Mouse (Mus musculus) cerebellum, adult 2 months (tissue): ENCODE results near the gene Gclc. TPM values are rescaled to one million over a fixed set of nuclear protein-coding genes. Genes with fewer than 3 reads are reported as not detected.

Source experiments
- DNase-seq, 2 experiments: peaks; one replicate each; pipeline ENCODE4 v3.0.0; 2021
- H3K27ac ChIP-seq: fragments of 200-500 bp; 2 replicates; pipeline ENCODE4 v1.5.1; 2012; ENCODE audit warnings: low read length, control low read depth, inconsistent platforms; ENCODE audit not compliant: insufficient read depth
- H3K27me3 ChIP-seq: fragments of 200-500 bp; 2 replicates; pipeline ENCODE4 v1.6.1; 2012; ENCODE audit warnings: inconsistent platforms, mild to moderate bottlenecking, low read length, moderate library complexity; ENCODE audit not compliant: control insufficient read depth, insufficient read depth
- H3K4me1 ChIP-seq: fragments of 200-500 bp; 2 replicates; pipeline ENCODE4 v1.6.1; 2011; ENCODE audit warnings: low read length; ENCODE audit not compliant: control insufficient read depth, insufficient read depth
- H3K4me3 ChIP-seq: fragments of 200-500 bp; replicated peaks from 2 replicates; pipeline ENCODE3; 2011; ENCODE audit warnings: mild to moderate bottlenecking, low read depth, low read length, control low read depth; ENCODE audit not compliant: insufficient read depth
- CTCF ChIP-seq: fragments of 200-500 bp; IDR thresholded peaks from 2 replicates; pipeline ENCODE4 v1.5.1; 2011; ENCODE audit warnings: low read depth, mild to moderate bottlenecking, control low read depth, low read length, moderate library complexity, borderline replicate concordance; ENCODE audit not compliant: insufficient read depth
- POLR2A ChIP-seq: fragments of 200-500 bp; IDR thresholded peaks from 2 replicates; pipeline ENCODE4 v1.6.1; 2011; ENCODE audit warnings: low read length, control low read depth, borderline replicate concordance; ENCODE audit not compliant: insufficient read depth
- WGBS: fragments of 180-500 bp; shearing (Covaris S2); methylation state at CpG from one replicate; pipeline ENCODE4 v1.1.7; 2018; 5-methylcytosine and 5-hydroxymethylcytosine counted together
- polyA plus RNA-seq: library from polyadenylated mRNA; depleted of rRNA; stranded (reverse); fragments of >200 nt; gene quantifications from 2 replicates; pipeline ENCODE4 v1.2.3, GENCODE M21; 2012

Gclc gene
- polyA plus RNA-seq, 1 experiment, result 40.7 TPM

GRCm38 (mm10) chr9:77715262-77715661, 39.1 kb upstream of the Gclc start:
- H3K27me3 ChIP-seq, result no peaks in the 10 kb centered on the region
- no peak for DNase-seq
- no peak for TF ChIP-seq CTCF
- no peak for TF ChIP-seq POLR2A
- no peak overlapping the region for H3K4me3 ChIP-seq
- H3K4me1 ChIP-seq, result no peaks in the 10 kb centered on the region
- H3K27ac ChIP-seq, result no peak overlapping the region
- 97% methylated on average over 2 of the region's 2 CpGs for whole genome bisulfite sequencing

GRCm38 (mm10) chr9:77716009-77716408, 38.3 kb upstream of the Gclc start:
- DNase-seq, result no peak
- no peaks in the 10 kb centered on the region for H3K27me3 ChIP-seq
- H3K27ac ChIP-seq, result no peak overlapping the region
- no peaks in the 10 kb centered on the region for H3K4me1 ChIP-seq
- 97% methylated on average over 1 of the region's 1 CpGs for WGBS
- H3K4me3 ChIP-seq, result no peak overlapping the region
- no peak for TF ChIP-seq POLR2A
- no peak for TF ChIP-seq CTCF

DNA sequence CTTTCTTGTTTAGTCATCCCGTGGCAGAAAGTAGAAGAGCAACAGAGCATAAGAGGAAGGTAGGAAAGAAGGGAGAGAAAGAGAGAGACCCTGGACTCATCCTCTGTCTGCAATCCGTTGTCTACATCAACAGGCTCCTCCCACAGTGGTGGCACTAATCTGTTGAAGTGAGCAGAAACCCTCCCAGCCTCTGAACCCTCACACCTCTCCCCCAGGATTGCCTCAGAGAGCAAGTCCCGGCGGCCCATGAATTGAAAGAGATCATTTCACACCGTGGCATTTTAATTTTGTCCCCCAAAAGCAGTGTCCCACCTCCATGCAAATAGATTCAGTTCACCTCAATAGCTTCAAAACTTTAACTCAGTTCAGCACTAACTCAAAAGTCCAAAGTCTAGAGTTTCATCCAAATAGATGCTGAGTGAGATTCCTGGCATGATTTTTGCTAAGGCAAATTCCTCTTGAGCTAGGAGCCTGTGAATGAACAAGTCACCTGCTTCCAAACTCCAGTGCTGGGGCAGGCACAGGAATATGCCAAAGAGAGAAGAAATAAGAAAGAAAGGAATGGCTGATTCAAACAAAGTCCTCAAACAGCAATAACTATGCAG, 36.4 kb upstream of the Gclc start:
- no peak overlapping the region for H3K27ac ChIP-seq
- H3K4me1 ChIP-seq, result no peaks in the 10 kb centered on the region
- H3K27me3 ChIP-seq, result no peaks in the 10 kb centered on the region
- DNase-seq, result no peak
- H3K4me3 ChIP-seq, result no peak overlapping the region
- WGBS, result 52% methylated on average over 5 of the region's 5 CpGs
- TF ChIP-seq CTCF, result no peak
- TF ChIP-seq POLR2A, result no peak

DNA sequence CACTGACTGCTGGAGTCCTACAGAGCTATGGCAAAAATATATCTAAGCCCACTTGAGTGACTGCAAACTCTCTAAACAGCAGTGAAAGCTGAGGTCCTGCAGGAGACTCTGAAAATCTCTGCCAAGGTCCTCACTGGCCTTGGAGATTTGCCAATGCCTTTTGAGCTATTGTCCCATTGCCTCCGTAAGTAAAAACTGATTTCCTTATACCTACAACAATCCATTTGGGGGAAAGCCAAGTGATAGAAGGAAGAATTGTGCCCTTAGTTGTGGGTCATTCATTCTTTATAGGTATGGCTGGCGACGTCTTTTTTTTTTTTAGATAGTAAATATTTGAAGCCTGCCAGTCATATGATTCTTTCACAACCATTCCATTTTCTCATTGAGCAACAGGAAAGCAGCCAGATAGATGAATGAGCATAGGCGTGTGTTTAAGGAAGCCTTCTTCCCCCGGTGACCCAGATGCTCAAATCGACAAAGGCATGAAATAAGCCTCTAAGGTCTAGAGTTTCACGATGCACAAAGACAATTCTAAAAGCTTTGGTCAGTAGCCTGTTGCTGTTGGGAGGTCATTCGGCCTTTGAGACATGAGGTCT, 35.4 kb upstream of the Gclc start:
- no peaks in the 10 kb centered on the region for H3K4me1 ChIP-seq
- no peak overlapping the region for H3K27ac ChIP-seq
- no peaks in the 10 kb centered on the region for H3K27me3 ChIP-seq
- no peak for DNase-seq
- TF ChIP-seq POLR2A (no peak), CTCF (no peak)
- WGBS, result 44% methylated on average over 8 of the region's 8 CpGs
- no peak overlapping the region for H3K4me3 ChIP-seq

DNA sequence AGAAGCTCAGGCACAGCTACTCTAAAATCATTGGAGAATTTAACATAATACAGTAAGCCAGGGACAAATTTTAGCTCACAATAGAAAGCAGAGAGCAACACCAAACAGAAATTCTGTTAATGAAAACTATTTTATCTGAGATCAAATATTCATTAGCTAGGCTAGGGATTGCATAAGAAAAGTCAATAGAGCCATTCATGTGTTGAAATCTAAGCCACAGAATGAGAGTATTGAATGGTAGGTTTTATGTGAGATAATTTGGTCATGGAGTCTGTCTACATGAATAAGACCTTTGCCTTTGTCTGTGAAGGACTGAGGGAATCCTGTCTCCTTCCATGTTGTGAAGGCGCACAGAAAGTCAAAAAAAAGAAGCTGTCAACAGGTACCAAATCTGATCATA, 34.7 kb upstream of the Gclc start:
- WGBS, result 93% methylated on average over 1 of the region's 1 CpGs
- DNase-seq, result no peak
- Histone ChIP-seq H3K27me3 (no peaks in the 10 kb centered on the region), H3K4me3 (no peak overlapping the region), H3K4me1 (no peaks in the 10 kb centered on the region), H3K27ac (no peak overlapping the region)
- TF ChIP-seq CTCF (no peak), POLR2A (no peak)

- H3K4me1 ChIP-seq, result no peaks in the 10 kb centered on the region
- no peak for DNase-seq
- no peak overlapping the region for H3K27ac ChIP-seq
- H3K4me3 ChIP-seq, result no peak overlapping the region
- no peak for TF ChIP-seq POLR2A
- TF ChIP-seq CTCF, result no peak
- 95% methylated on average over 1 of the region's 1 CpGs for WGBS
- no peaks in the 10 kb centered on the region for H3K27me3 ChIP-seq
These were observed 32.0 kb upstream of the Gclc start for GRCm38 (mm10) chr9:77722381-77722780.

DNA sequence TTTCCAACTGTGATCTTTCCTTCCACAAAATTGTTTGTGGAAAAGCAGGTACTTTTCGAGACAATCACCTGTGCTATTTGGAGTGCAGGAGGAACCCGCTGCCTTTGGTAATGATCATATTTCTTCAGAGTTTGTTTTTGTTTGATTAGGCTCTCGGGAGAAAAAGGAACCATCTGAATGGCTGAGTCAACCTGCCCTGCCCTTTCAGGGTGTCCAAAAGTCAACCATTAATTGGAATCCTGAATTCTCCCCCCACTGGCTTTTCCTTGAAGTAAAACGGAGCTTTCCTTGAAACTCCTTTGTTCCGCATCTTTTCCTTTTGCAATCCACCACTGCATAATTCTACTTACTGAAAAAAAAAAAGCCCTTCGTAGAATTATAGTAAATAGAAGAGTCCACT, 30.1 kb upstream of the Gclc start:
- TF ChIP-seq POLR2A (no peak), CTCF (no peak)
- no peak overlapping the region for H3K27ac ChIP-seq
- no peaks in the 10 kb centered on the region for H3K4me1 ChIP-seq
- whole genome bisulfite sequencing, result 84% methylated on average over 6 of the region's 6 CpGs
- no peak overlapping the region for H3K4me3 ChIP-seq
- H3K27me3 ChIP-seq, result no peaks in the 10 kb centered on the region
- DNase-seq, result no peak

GRCm38 (mm10) chr9:77725448-77725847, 28.9 kb upstream of the Gclc start:
- no peak for DNase-seq
- Histone ChIP-seq H3K4me1 (no peaks in the 10 kb centered on the region), H3K27me3 (no peaks in the 10 kb centered on the region), H3K27ac (no peak overlapping the region), H3K4me3 (no peak overlapping the region)
- TF ChIP-seq POLR2A, result no peak
- no peak for TF ChIP-seq CTCF
- 91% methylated on average over 8 of the region's 8 CpGs for WGBS
